Mouse (Mus musculus) liver, embryonic 13.5 days (tissue): ENCODE results near the gene Olfr656. TPM values are rescaled to one million over a fixed set of nuclear protein-coding genes. Genes with fewer than 3 reads are reported as not detected.

Source experiments
- ATAC-seq: fragments of 200-750 bp; cut with Nextera tagmentation; 2 replicates; pipeline ENCODE4 v1.8.0; 2017; ENCODE audit warnings: low read depth, mild to moderate bottlenecking, moderate number of reproducible peaks, moderate library complexity
- DNase-seq: peaks from one replicate; pipeline ENCODE4 v3.0.0; 2022
- H3K27ac ChIP-seq: fragments of 300-500 bp; sonication (generic); 2 replicates; pipeline ENCODE4 v1.5.1; 2015; ENCODE audit warnings: moderate library complexity, mild to moderate bottlenecking, inconsistent platforms
- H3K27me3 ChIP-seq: fragments of 300-500 bp; sonication (generic); 2 replicates; pipeline ENCODE4 v1.6.1; 2015; ENCODE audit warnings: mild to moderate bottlenecking, inconsistent platforms
- H3K36me3 ChIP-seq: fragments of 300-500 bp; sonication (generic); 2 replicates; pipeline ENCODE4 v1.6.1; 2015; ENCODE audit warnings: mild to moderate bottlenecking, inconsistent platforms
- H3K4me1 ChIP-seq: fragments of 300-500 bp; sonication (generic); replicated peaks from 2 replicates; pipeline ENCODE4 v1.6.1; 2015; ENCODE audit warnings: inconsistent platforms
- H3K4me2 ChIP-seq: fragments of 300-500 bp; sonication (generic); 2 replicates; pipeline ENCODE4 v1.6.1; 2015; ENCODE audit warnings: inconsistent platforms, mild to moderate bottlenecking, moderate library complexity
- H3K4me3 ChIP-seq: fragments of 300-500 bp; sonication (generic); replicated peaks from 2 replicates; pipeline ENCODE4 v1.5.1; 2015; ENCODE audit warnings: mild to moderate bottlenecking, inconsistent platforms
- H3K9ac ChIP-seq: fragments of 300-500 bp; sonication (generic); 2 replicates; pipeline ENCODE4 v1.6.1; 2015; ENCODE audit warnings: mild to moderate bottlenecking, inconsistent platforms
- H3K9me3 ChIP-seq: fragments of 300-500 bp; sonication (generic); replicated peaks from 2 replicates; pipeline ENCODE4 v1.6.1; 2016; ENCODE audit warnings: inconsistent platforms
- WGBS: fragments of 180-500 bp; shearing (Covaris S2); methylation state at CpG from one replicate; pipeline ENCODE4 v1.1.7; 2015; ENCODE audit not compliant: insufficient replicate concordance; 5-methylcytosine and 5-hydroxymethylcytosine counted together
- polyA plus RNA-seq: library from polyadenylated mRNA; unstranded; fragments of >200 nt; fragmentation: Nextera tagmentation; extraction: Ambion mirVana; gene quantifications from 2 replicates; pipeline ENCODE4 v1.2.1, GENCODE M21; 2015

Olfr656 gene
- not detected in 2 replicates for polyA plus RNA-seq

DNA sequence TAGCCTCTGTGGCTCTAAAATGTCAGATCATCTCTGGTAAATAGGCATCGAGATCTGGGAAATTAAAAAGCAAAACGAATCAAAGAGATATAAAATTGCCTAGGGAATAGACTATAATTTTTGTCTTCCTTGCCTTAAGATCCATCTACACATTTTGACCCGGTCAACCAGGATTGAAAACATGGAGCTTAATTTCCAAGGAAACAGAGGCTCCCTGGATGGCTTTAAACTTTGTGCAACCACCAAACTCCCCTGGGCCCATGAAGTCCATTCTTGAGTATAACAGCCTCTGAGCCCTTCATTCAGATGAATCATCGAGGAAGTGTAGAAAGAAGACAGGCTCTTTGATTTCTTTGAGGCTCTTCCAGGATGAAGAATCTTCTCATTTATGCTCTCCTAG is at the start of gene Olfr656:
TSS of gene Olfr656 (plus strand) at position 301 of the 400 bp plus-strand sequence.
- no peak within 1 kb of the TSS for H3K9ac ChIP-seq
- no peak for DNase-seq
- no peak for ATAC-seq
- no peak within 1 kb of the TSS for H3K4me3 ChIP-seq
- no peaks in the 10 kb centered on the region for H3K36me3 ChIP-seq
- H3K9me3 ChIP-seq = no peaks in the 10 kb centered on the region
- H3K4me2 ChIP-seq = no peak within 1 kb of the TSS
- H3K4me1 ChIP-seq = no peaks in the 10 kb centered on the region
- no peaks in the 10 kb centered on the region for H3K27me3 ChIP-seq
- H3K27ac ChIP-seq = no peak within 1 kb of the TSS
- WGBS = 52% methylated on average over 4 of the region's 4 CpGs

DNA sequence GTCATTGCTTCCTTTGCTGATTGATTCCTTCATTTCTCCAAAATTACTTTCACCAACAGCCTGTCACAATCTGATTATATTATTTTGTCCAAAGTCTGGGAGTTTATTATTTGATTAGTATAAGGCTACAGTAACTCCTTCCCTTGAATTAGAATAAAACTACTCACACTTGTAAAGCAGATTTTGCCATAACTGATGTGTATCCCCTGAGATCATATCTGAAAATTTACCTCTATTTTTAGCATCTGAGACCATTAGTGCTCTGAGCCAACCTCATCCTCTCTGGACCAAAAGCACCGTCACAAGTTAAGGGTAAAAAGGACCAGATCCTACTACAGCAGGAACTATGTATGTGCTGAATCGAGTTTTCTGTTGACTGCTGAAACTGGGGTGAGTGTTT is 36.7 kb upstream of the Olfr656 start, which contains the start of gene Olfr653:
TSS of gene Olfr653 (plus strand) at position 301 of the 400 bp plus-strand sequence.
- no peaks in the 10 kb centered on the region for H3K27me3 ChIP-seq
- H3K27ac ChIP-seq = no peak within 1 kb of the TSS
- H3K9ac ChIP-seq = no peak within 1 kb of the TSS
- no peaks in the 10 kb centered on the region for H3K36me3 ChIP-seq
- no peak within 1 kb of the TSS for H3K4me2 ChIP-seq
- no peaks in the 10 kb centered on the region for H3K9me3 ChIP-seq
- H3K4me1 ChIP-seq = no peaks in the 10 kb centered on the region
- no peak for ATAC-seq
- no peak for DNase-seq
- 44% methylated on average over 2 of the region's 2 CpGs for WGBS
- H3K4me3 ChIP-seq = no peak within 1 kb of the TSS

DNA sequence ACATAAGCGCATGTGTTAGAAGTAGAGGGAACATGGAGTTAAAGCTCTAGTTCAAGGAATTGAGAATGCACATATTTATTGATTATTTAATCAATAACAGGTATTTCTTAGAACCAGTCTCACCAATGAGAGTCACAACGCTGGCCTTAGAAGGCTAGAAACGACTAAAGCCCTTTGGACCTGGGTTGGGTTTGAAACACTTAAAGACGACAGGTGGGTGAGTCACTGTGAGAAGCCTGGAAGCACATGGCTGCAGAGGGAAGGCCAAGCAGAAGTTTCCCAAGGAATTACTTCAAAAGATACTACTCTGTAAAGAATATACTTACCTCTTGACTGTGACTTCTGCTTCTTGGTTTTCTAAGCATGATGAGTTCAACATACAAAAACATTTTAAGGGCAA is 32.9 kb upstream of the Olfr656 start:
- ATAC-seq (no peak), DNase-seq (no peak)
- no peaks in the 10 kb centered on the region for H3K27me3 ChIP-seq
- no peak overlapping the region for H3K4me2 ChIP-seq
- no peak overlapping the region for H3K27ac ChIP-seq
- WGBS = 77% methylated on average over 4 of the region's 4 CpGs
- no peaks in the 10 kb centered on the region for H3K4me1 ChIP-seq
- H3K36me3 ChIP-seq = no peaks in the 10 kb centered on the region
- H3K9me3 ChIP-seq = no peaks in the 10 kb centered on the region
- H3K9ac ChIP-seq = no peak overlapping the region
- H3K4me3 ChIP-seq = no peak overlapping the region

DNA sequence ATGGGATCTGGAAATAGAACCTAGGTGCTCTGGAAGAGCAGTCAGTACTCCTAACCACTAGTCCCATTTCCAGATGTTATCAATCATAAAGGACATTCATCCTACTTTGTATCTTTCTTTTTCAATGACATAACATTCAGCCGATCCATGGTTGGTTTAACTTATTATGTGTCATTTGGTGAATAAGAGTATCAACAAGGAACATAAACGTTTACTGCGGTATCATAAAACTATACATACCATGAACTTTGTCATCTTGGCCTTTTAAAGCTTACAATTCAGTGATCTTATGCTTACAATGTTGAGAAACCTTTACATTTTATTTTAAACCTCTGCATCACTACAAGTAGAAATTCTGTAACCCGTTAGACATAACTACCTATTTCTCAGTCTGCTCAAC is 32.3 kb upstream of the Olfr656 start:
- Histone ChIP-seq H3K4me3 (no peak overlapping the region), H3K9ac (no peak overlapping the region), H3K4me2 (no peak overlapping the region), H3K27ac (no peak overlapping the region), H3K27me3 (no peaks in the 10 kb centered on the region), H3K36me3 (no peaks in the 10 kb centered on the region), H3K9me3 (no peaks in the 10 kb centered on the region), H3K4me1 (no peaks in the 10 kb centered on the region)
- DNase-seq = no peak
- WGBS = 63% methylated on average over 4 of the region's 4 CpGs
- no peak for ATAC-seq

DNA sequence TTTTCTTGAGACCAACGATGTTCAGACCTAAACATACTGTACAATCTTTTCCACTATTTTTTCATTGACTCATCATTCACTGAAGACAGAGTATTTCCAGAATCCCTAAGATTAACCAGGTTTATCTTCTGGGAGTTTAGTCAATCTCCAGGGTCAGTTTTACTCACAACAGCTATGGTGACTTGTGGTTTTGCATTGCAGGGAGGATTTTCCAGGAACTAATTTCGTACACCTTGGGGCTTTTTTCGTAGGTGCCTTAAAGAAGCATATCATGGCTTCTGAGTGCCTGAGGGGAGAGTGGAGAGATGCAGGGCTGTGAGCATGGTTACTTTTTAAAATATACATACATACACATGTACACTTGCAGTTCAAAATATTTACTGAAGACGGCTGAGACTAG is 27.0 kb upstream of the Olfr656 start, which contains the start of gene Olfr654:
TSS of gene Olfr654 (plus strand) at position 301 of the 400 bp plus-strand sequence.
- Histone ChIP-seq H3K4me2 (no peak within 1 kb of the TSS), H3K4me1 (no peaks in the 10 kb centered on the region), H3K9ac (no peak within 1 kb of the TSS), H3K9me3 (no peaks in the 10 kb centered on the region), H3K27me3 (no peaks in the 10 kb centered on the region), H3K27ac (no peak within 1 kb of the TSS), H3K36me3 (no peaks in the 10 kb centered on the region), H3K4me3 (no peak within 1 kb of the TSS)
- no peak for DNase-seq
- ATAC-seq = no peak
- 65% methylated on average over 4 of the region's 4 CpGs for WGBS

DNA sequence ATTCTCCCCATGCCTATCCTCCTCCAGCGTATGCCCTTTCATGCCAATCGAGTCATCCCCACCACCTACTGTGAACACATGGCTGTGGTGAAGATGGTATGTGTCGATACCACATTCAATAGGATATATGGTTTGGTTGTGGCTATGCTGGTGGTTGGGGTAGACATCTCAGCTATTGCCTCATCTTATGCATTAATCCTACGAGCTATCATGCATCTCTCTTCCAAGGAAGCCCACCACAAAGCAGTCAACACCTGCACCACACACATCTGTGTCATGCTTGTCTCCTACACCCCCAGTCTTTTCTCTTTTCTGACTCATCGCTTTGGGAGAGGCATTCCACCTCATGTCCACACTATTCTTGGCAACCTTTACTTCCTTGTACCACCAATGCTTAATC is 25.5 kb upstream of the Olfr656 start:
- WGBS = 61% methylated on average over 5 of the region's 5 CpGs
- no peak for ATAC-seq

DNA sequence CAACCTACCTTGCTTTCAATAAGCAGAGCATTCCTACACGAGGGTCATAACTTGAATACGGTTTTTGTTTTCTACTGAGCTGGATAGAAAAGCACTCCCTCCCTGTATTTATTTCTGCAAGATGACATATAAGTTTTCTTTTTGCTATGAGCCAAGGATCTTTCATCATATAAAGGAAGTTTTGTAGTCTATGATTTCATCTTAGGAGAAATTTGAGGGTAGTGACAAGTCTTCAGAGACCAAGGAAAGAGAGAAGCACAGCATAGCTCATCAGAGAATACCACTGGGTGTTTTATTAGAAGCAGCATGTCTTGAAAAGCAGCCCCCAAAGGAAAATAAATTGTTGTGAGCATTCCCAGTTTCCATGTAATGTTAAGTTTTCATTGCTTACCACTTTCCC is 12.1 kb upstream of the Olfr656 start, which contains the start of gene Olfr655:
TSS of gene Olfr655 (minus strand) at position 101 of the 400 bp plus-strand sequence.
- Histone ChIP-seq H3K27ac (no peak within 1 kb of the TSS), H3K4me3 (no peak within 1 kb of the TSS), H3K9me3 (no peaks in the 10 kb centered on the region), H3K4me2 (no peak within 1 kb of the TSS), H3K27me3 (no peaks in the 10 kb centered on the region), H3K9ac (no peak within 1 kb of the TSS), H3K36me3 (no peaks in the 10 kb centered on the region), H3K4me1 (no peaks in the 10 kb centered on the region)
- ATAC-seq = no peak
- DNase-seq = no peak
- WGBS = 62% methylated on average over 2 of the region's 2 CpGs

More for the DNA sequence above, 25.5 kb upstream of the Olfr656 start:
- H3K4me1 ChIP-seq = no peaks in the 10 kb centered on the region
- no peaks in the 10 kb centered on the region for H3K36me3 ChIP-seq
- no peak overlapping the region for H3K4me3 ChIP-seq
- H3K9ac ChIP-seq = no peak overlapping the region
- no peak overlapping the region for H3K27ac ChIP-seq
- DNase-seq = no peak
- no peak overlapping the region for H3K4me2 ChIP-seq
- H3K27me3 ChIP-seq = no peaks in the 10 kb centered on the region
- H3K9me3 ChIP-seq = no peaks in the 10 kb centered on the region

DNA sequence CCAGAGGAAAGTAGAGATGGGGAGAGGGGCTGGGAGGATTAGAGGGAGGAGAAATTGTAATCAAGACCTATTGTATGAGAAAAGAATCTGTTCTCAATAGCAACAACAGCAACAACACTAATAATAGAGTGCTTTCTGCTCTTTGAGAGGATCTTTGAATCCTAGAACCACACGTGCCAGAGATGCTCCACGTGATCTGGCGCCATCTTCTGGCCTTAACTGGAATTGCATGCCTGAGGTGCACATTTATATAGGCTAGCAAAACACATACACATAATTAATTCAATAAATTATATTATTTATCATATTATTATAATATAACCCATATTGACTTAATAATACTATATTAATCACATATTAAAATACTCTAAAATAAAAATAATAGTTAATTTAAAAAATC is 10.6 kb upstream of the Olfr656 start:
- Histone ChIP-seq H3K27ac (no peak overlapping the region), H3K27me3 (no peaks in the 10 kb centered on the region), H3K4me1 (no peaks in the 10 kb centered on the region), H3K4me3 (no peak overlapping the region), H3K9me3 (no peaks in the 10 kb centered on the region), H3K36me3 (no peaks in the 10 kb centered on the region), H3K9ac (no peak overlapping the region), H3K4me2 (no peak overlapping the region)
- ATAC-seq (no peak), DNase-seq (peak; percentile 3)
- 6% methylated on average over 3 of the region's 3 CpGs for WGBS

DNA sequence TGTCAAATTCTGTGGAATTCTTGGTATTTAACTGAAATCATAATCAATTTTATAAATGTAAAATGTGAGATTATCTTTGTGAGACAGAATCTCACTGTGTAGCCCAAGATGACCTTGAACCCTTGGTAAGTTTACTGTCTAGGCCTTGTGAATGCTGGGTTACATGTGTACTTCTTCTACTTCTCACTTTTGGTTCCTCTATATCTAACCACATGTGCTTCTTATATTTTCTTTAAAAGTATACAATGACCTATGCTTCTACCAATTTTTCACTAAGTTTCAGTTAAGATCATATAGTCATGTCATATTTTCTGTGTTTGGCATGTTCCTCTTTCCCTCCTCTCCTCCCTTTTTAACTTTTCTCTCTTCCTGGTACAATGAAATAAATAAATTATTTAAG is 9.0 kb upstream of the Olfr656 start:
- no peak overlapping the region for H3K4me2 ChIP-seq
- H3K9ac ChIP-seq = no peak overlapping the region
- H3K4me1 ChIP-seq = no peaks in the 10 kb centered on the region
- H3K27me3 ChIP-seq = no peaks in the 10 kb centered on the region
- H3K4me3 ChIP-seq = no peak overlapping the region
- no peak for DNase-seq
- H3K36me3 ChIP-seq = no peaks in the 10 kb centered on the region
- no peaks in the 10 kb centered on the region for H3K9me3 ChIP-seq
- no peak overlapping the region for H3K27ac ChIP-seq
- no peak for ATAC-seq

DNA sequence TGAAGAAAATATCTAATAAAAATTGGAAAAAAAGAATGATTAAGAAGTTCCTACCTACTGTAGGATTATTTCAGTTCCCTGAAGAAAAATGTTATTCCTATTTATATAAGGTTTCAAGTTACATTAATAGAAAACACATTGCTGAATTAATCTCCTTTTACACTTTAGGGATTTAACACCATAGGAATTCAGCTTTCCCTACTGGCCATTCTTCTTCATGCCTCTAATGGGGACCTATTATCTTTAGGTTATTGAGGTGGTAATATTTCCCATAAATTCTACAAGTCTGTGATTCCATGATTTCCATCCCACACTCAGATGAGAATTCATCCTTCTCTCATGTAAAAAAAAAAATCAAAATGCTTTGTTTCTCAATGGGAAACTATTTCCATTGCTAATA is 10.7 kb downstream of the Olfr656 start, which contains the start of gene Olfr657:
TSS of gene Olfr657 (plus strand) at position 301 of the 400 bp plus-strand sequence.
- H3K4me2 ChIP-seq = no peak within 1 kb of the TSS
- no peak within 1 kb of the TSS for H3K4me3 ChIP-seq
- H3K36me3 ChIP-seq = no peaks in the 10 kb centered on the region
- H3K9me3 ChIP-seq = no peaks in the 10 kb centered on the region
- H3K4me1 ChIP-seq = no peaks in the 10 kb centered on the region
- ATAC-seq = no peak
- H3K27ac ChIP-seq = no peak within 1 kb of the TSS
- no peak for DNase-seq
- no peaks in the 10 kb centered on the region for H3K27me3 ChIP-seq
- H3K9ac ChIP-seq = no peak within 1 kb of the TSS

DNA sequence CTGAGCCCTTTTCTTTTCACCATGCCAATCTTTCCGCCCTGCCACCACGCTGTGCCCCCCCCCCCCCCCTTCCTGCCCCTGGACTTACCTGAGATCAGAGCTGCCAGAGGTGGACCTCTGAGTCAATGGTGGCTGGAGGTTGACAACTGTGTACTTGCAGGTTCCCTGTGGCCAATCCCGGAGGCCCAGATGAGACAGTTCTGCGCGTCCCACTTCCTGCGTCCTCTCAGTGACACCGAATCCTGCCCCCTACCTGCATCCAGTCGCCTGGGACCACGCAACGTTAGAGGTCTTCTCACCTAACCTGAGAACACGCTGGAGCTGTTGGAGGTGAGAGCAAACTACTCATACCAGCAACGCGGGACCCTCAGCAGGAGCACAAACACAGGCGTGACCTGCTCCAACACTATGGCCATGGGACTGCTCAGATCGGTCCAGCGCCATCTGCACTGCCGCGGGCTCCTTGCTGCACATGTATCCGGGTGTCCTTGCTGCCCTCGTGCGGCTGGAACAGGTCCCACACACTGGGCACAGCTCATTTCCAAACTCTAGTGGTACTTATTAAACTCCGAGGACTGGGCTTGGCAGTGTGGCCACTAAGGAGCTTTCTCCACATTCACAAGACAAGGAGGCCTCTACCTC is 33.2 kb downstream of the Olfr656 start, which contains the start of gene Olfr658:
TSS of gene Olfr658 (minus strand) at position 465 of the 642 bp plus-strand sequence.
- Histone ChIP-seq H3K36me3 (no peaks in the 10 kb centered on the region), H3K9ac (no peak within 1 kb of the TSS), H3K27ac (no peak within 1 kb of the TSS), H3K4me3 (no peak within 1 kb of the TSS), H3K27me3 (no peaks in the 10 kb centered on the region), H3K4me2 (0 out of 2 replicates have a peak within 1 kb of the TSS, but pooled peaks have one; percentile 7), H3K4me1 (no peaks in the 10 kb centered on the region), H3K9me3 (no peaks in the 10 kb centered on the region)
- 9% methylated on average over 20 of the region's 22 CpGs for WGBS
- peak; percentile 61; the same call in 1 of the 2 replicates for ATAC-seq
- DNase-seq = peak; percentile 1

DNA sequence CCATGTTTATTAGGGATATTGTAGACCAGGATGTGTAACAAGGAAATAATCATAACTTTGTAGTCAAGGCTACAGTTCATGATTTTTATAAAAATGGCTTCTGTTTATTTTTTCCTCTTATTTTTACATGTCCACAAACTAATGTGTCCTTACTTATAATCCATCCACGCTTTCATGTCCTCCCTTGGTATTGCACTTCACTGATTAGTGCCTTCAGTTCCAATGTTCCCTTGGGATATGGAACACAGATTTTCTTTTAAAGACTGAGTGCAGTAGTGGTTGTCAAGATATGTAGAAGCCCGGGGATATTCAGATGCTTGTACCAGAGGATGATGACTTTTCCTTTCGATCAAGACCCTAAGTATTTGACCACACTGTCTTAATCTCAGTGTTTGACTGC is 52.7 kb downstream of the Olfr656 start, which contains the start of gene Olfr659:
TSS of gene Olfr659 (plus strand) at position 301 of the 400 bp plus-strand sequence.
- ATAC-seq = no peak
- WGBS = 64% methylated on average over 3 of the region's 3 CpGs

More for the DNA sequence above, 52.7 kb downstream of the Olfr656 start, which contains the start of gene Olfr659:
- no peak within 1 kb of the TSS for H3K27ac ChIP-seq
- no peaks in the 10 kb centered on the region for H3K36me3 ChIP-seq
- DNase-seq = no peak
- no peaks in the 10 kb centered on the region for H3K27me3 ChIP-seq
- H3K4me3 ChIP-seq = no peak within 1 kb of the TSS
- no peaks in the 10 kb centered on the region for H3K9me3 ChIP-seq
- H3K4me2 ChIP-seq = no peak within 1 kb of the TSS
- no peak within 1 kb of the TSS for H3K9ac ChIP-seq
- no peaks in the 10 kb centered on the region for H3K4me1 ChIP-seq
